Mouse (Mus musculus): ENCODE measurements at regions not wholly inside any gene's neighbourhood (a gene's known extent, or its start where the extent isn't known, plus 50 kb on each side); places are given as distances from the start of the nearest gene placed in this dataset.

GRCm38 (mm10) chr9:34354723-34355316, 130.9 kb upstream of the Kirrel3 start:
- 83% methylated on average over 6 of the region's 6 CpGs for WGBS
- TF ChIP-seq EP300 (IDR thresholded peaks at IDR 0.05; ENCODE audit: low read depth) (no peak), CTCF (IDR thresholded peaks at IDR 0.05; ENCODE audit: low read depth) (no peak)
- no peaks in the 10 kb centered on the region for H3K4me1 ChIP-seq (ENCODE audit: control insufficient read depth, insufficient read depth)
- no peak overlapping the region for H3K4me3 ChIP-seq (ENCODE audit: low read depth, low read length)
- H3K4me2 ChIP-seq (ENCODE audit: low read depth, low read length): no peak overlapping the region
- no peaks in the 10 kb centered on the region for H3K9me3 ChIP-seq (replicated peaks; ENCODE audit: control insufficient read depth, low read length)
- H3K36me3 ChIP-seq (replicated peaks; ENCODE audit: control insufficient read depth, insufficient read depth, low read length): no peaks in the 10 kb centered on the region
- no peak for DNase-seq (ENCODE audit: low spot score)
- no peak overlapping the region for H3K27ac ChIP-seq (ENCODE audit: low read depth)
- no peak overlapping the region for H3K9ac ChIP-seq (replicated peaks; ENCODE audit: low read depth, low read length)
- no peak for ATAC-seq (ENCODE audit: insufficient read depth, low read depth)
- H3K27me3 ChIP-seq (ENCODE audit: control insufficient read depth, insufficient read depth, low read length): no peaks in the 10 kb centered on the region

GRCm38 (mm10) chr9:34370686-34371398, 114.9 kb upstream of the Kirrel3 start:
- Histone ChIP-seq H3K4me2 (ENCODE audit: low read depth, low read length) (no peak overlapping the region), H3K9ac (replicated peaks; ENCODE audit: low read depth, low read length) (no peak overlapping the region), H3K9me3 (replicated peaks; ENCODE audit: control insufficient read depth, low read length) (no peaks in the 10 kb centered on the region), H3K36me3 (replicated peaks; ENCODE audit: control insufficient read depth, insufficient read depth, low read length) (no peaks in the 10 kb centered on the region), H3K27me3 (ENCODE audit: control insufficient read depth, insufficient read depth, low read length) (no peaks in the 10 kb centered on the region), H3K4me3 (ENCODE audit: low read depth, low read length) (no peak overlapping the region), H3K4me1 (ENCODE audit: control insufficient read depth, insufficient read depth) (no peaks in the 10 kb centered on the region), H3K27ac (ENCODE audit: low read depth) (no peak overlapping the region)
- DNase-seq (ENCODE audit: low spot score) (no peak), ATAC-seq (ENCODE audit: insufficient read depth, low read depth) (no peak)
- TF ChIP-seq EP300 (IDR thresholded peaks at IDR 0.05; ENCODE audit: low read depth) (no peak), CTCF (IDR thresholded peaks at IDR 0.05; ENCODE audit: low read depth) (no peak)
- WGBS: 60% methylated on average over 4 of the region's 4 CpGs

GRCm38 (mm10) chr9:34375187-34375586, 110.5 kb upstream of the Kirrel3 start:
- ATAC-seq (ENCODE audit: insufficient read depth, low read depth) (0 out of 2 replicates have a peak, but pooled peaks have one; percentile 44), DNase-seq (ENCODE audit: low spot score) (no peak)
- TF ChIP-seq EP300 (IDR thresholded peaks at IDR 0.05; ENCODE audit: low read depth) (no peak), CTCF (IDR thresholded peaks at IDR 0.05; ENCODE audit: low read depth) (no peak)
- no peaks in the 10 kb centered on the region for H3K36me3 ChIP-seq (replicated peaks; ENCODE audit: control insufficient read depth, insufficient read depth, low read length)
- H3K27ac ChIP-seq (ENCODE audit: low read depth): no peak overlapping the region
- H3K9ac ChIP-seq (replicated peaks; ENCODE audit: low read depth, low read length): no peak overlapping the region
- 29% methylated on average over 1 of the region's 1 CpGs for WGBS
- no peaks in the 10 kb centered on the region for H3K4me1 ChIP-seq (ENCODE audit: control insufficient read depth, insufficient read depth)
- H3K27me3 ChIP-seq (ENCODE audit: control insufficient read depth, insufficient read depth, low read length): no peaks in the 10 kb centered on the region
- H3K4me3 ChIP-seq (ENCODE audit: low read depth, low read length): no peak overlapping the region
- no peak overlapping the region for H3K4me2 ChIP-seq (ENCODE audit: low read depth, low read length)
- no peaks in the 10 kb centered on the region for H3K9me3 ChIP-seq (replicated peaks; ENCODE audit: control insufficient read depth, low read length)

GRCm38 (mm10) chr9:34380008-34380407, 105.7 kb upstream of the Kirrel3 start:
- Histone ChIP-seq H3K4me2 (ENCODE audit: low read depth, low read length) (no peak overlapping the region), H3K4me1 (ENCODE audit: control insufficient read depth, insufficient read depth) (no peaks in the 10 kb centered on the region), H3K27me3 (ENCODE audit: control insufficient read depth, insufficient read depth, low read length) (no peaks in the 10 kb centered on the region), H3K9ac (replicated peaks; ENCODE audit: low read depth, low read length) (no peak overlapping the region), H3K27ac (ENCODE audit: low read depth) (no peak overlapping the region), H3K4me3 (ENCODE audit: low read depth, low read length) (no peak overlapping the region), H3K36me3 (replicated peaks; ENCODE audit: control insufficient read depth, insufficient read depth, low read length) (no peaks in the 10 kb centered on the region), H3K9me3 (replicated peaks; ENCODE audit: control insufficient read depth, low read length) (no peaks in the 10 kb centered on the region)
- DNase-seq (ENCODE audit: low spot score): peak; percentile 14
- TF ChIP-seq CTCF (IDR thresholded peaks at IDR 0.05; ENCODE audit: low read depth) (no peak), EP300 (IDR thresholded peaks at IDR 0.05; ENCODE audit: low read depth) (no peak)
- no peak; the same call in 1 of the 2 replicates for ATAC-seq (ENCODE audit: insufficient read depth, low read depth)
- 61% methylated on average over 3 of the region's 3 CpGs for WGBS

- Histone ChIP-seq H3K27ac (ENCODE audit: low read depth) (no peak overlapping the region), H3K4me1 (ENCODE audit: control insufficient read depth, insufficient read depth) (peaks cover 5% of the 10 kb centered on the region; the same call in 1 of the 2 replicates), H3K36me3 (replicated peaks; ENCODE audit: control insufficient read depth, insufficient read depth, low read length) (no peaks in the 10 kb centered on the region), H3K27me3 (ENCODE audit: control insufficient read depth, insufficient read depth, low read length) (no peaks in the 10 kb centered on the region), H3K9me3 (replicated peaks; ENCODE audit: control insufficient read depth, low read length) (no peaks in the 10 kb centered on the region), H3K4me3 (ENCODE audit: low read depth, low read length) (no peak overlapping the region), H3K9ac (replicated peaks; ENCODE audit: low read depth, low read length) (no peak overlapping the region), H3K4me2 (ENCODE audit: low read depth, low read length) (no peak overlapping the region)
- WGBS: 72% methylated on average over 3 of the region's 3 CpGs
- DNase-seq (ENCODE audit: low spot score) (no peak), ATAC-seq (ENCODE audit: insufficient read depth, low read depth) (no peak)
- TF ChIP-seq CTCF (IDR thresholded peaks at IDR 0.05; ENCODE audit: low read depth): no peak
- TF ChIP-seq EP300 (IDR thresholded peaks at IDR 0.05; ENCODE audit: low read depth): no peak
Measured at GRCm38 (mm10) chr9:34381601-34382000, 104.1 kb upstream of the Kirrel3 start.

Data from heart, postnatal 0 days (tissue).